Mouse (Mus musculus) erythroblast, adult 5-6 weeks (primary cell): ENCODE data around the gene Ppfibp2. TPM values are rescaled to one million over a fixed set of nuclear protein-coding genes. Genes with fewer than 3 reads are reported as not detected.

Source experiments
- ATAC-seq: replicated peaks from 2 replicates; pipeline ENCODE4 v1.8.0; 2016; ENCODE audit warnings: moderate number of reproducible peaks, mild to moderate bottlenecking, moderate TSS enrichment, inconsistent platforms; ENCODE audit not compliant: poor library complexity, low FRiP score, severe bottlenecking
- total RNA-seq, 2 experiments: library from RNA; stranded (forward) in 1 of 2; stranded (reverse) in 1 of 2; fragments of 150-400 nt in 1 of 2; fragments of 200-764, 138-1000 nt in 1 of 2; gene quantifications; 2 replicates each; pipeline versions ENCODE4 v1.2.3 to v1.2.4; 2015 to 2017; ENCODE audit warnings: low replicate concordance in 2 of 2

The Ppfibp2 gene
- total RNA-seq, 2 experiments from 2014 or later = 2.3 to 2.4 TPM

DNA sequence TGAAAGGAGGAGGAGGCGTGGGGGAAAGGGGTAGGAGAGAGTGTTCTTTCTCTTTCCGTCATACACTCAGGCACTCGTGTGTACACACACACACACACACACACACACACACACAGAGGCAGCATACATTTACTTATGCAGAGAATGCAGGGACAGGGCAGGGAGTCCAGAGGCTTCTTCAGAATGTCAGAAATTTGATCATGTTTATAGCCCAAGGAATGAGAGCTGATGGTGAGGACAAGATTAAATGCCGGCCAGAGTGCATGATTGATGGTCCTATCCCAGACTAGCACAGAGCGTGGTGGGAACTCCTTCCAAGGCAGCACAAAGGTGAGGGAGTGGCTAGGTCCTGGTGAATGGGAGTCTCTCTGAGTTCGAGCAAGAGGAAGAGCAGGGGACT, 96.5 kb downstream of the Ppfibp2 start:
- ATAC-seq = no peak

DNA sequence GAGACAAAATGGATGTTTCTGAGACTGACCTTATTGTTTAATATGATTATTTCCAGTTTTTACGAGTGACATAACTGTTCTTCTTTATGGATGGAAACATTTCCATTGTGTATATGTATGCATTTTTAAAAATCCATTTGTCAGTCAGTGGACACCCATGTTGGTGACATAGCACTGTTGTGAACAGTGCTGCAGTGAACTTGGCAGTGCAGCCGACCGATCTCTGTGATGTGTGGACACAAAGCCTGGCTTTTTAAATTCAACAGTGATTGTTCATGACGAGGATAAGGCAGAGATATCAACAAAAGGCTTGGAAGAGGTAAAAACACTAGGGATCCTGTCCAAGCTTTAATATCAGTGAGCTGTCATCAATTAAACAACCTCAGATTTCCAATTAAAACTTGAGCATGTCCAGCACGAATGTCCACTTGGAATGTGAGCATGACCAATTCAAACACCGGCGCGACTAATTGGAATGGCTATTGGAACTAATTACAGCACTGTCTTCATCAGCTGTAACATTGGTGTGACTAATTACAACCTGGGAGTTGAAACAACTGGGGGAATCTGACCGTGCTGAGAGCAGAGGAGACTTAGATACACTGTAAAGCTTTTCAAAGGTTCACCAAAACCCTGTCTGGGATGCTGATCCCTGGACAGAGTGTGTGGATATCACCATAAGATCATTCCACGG, 99.4 kb downstream of the Ppfibp2 start:
- no peak for ATAC-seq

GRCm38 (mm10) chr7:107697066-107697465, 102.1 kb downstream of the Ppfibp2 start:
- ATAC-seq = no peak

DNA sequence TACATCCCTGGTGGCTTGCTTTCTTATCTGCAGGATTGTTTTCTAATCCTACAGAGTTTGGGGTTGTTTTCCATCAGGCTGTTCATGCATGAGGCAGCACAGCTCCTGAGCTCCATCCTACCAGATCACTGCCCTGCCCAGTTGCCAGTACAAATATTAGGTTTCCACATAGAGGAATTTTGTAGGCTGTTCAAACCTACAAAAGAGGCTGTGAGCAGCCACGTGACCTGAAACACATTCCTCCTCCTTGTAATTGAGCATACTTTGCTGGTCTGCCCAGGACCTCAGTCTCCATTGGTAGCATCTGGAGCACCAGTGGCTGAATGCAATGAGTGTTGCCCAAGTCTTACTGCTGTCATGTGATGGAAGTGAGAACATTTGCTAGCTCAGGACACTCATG, 104.9 kb downstream of the Ppfibp2 start:
- ATAC-seq = no peak

GRCm38 (mm10) chr7:107700646-107701045, 105.6 kb downstream of the Ppfibp2 start:
- ATAC-seq = no peak

- ATAC-seq = no peak
Observed at GRCm38 (mm10) chr7:107702461-107703380, 107.7 kb downstream of the Ppfibp2 start.

GRCm38 (mm10) chr7:107705941-107706340, 110.9 kb downstream of the Ppfibp2 start:
- no peak for ATAC-seq

DNA sequence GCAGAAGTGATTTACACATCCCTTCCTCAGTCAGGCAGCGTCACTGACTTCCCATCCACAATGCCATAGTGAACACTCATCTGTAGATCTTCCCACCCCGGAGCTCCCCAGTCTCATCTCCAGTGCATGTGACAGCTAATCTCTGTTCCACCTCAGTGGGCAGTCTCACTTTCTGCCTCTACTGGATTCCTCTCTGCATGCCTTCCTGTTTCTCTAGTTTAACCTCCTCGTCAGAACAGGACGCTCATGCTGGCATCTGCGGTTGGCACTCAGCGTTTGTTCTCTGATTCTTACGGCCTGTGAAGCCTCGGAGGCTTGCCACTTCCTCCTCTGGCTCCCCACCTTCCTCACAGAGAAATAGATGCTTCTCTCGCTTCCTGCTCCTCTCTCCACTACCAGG, 112.6 kb downstream of the Ppfibp2 start:
- no peak for ATAC-seq

- ATAC-seq = peak; percentile 74
Observed at GRCm38 (mm10) chr7:107708491-107709112, 113.6 kb downstream of the Ppfibp2 start.

DNA sequence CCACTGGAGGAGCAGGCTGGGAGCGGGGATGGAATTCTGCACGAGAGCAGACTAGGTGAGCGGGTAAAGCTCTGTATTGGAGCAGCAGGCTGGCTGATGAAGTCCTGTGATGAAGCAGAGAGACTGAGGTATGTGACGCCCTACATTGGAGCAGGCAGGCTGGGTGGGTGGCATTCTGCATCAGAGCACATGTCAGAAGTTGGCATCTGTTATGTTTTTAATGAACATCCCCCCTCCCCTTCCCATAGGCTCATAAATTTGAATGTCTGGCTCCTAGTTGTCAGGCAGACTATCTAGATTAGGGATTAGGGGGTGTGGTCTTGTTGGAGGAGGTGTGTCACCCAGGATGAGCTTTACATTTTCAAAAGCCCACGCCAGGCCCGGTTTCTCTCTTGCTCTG, 117.7 kb downstream of the Ppfibp2 start:
- ATAC-seq = no peak

- no peak for ATAC-seq
Observed at GRCm38 (mm10) chr7:107714067-107714466, 119.1 kb downstream of the Ppfibp2 start.

- ATAC-seq = no peak
Observed at GRCm38 (mm10) chr7:107720771-107721170, 125.8 kb downstream of the Ppfibp2 start.

- ATAC-seq = no peak
Observed at GRCm38 (mm10) chr7:107722536-107722935, 127.5 kb downstream of the Ppfibp2 start.

- ATAC-seq = no peak
Observed at GRCm38 (mm10) chr7:107727538-107727937, 132.5 kb downstream of the Ppfibp2 start.

DNA sequence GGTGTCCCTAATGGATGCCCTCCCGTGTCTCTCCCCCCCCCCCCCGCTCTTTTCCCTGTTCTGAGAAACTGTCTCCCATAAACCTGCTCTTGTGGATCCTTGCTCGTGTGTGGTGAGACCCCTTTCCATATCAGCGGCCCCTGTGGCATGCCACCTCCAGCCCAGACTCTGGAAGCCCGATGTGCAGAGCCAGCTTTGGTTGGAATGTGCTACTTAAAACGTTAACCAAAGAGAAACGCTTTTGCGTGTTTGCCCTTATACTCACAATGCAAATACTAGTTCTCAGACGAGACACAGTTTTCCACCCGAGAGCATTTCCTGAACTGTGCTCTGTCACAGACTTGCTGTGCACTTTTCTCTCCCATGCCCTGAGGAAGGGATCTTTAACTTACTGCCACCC, 135.6 kb downstream of the Ppfibp2 start:
- no peak for ATAC-seq

DNA sequence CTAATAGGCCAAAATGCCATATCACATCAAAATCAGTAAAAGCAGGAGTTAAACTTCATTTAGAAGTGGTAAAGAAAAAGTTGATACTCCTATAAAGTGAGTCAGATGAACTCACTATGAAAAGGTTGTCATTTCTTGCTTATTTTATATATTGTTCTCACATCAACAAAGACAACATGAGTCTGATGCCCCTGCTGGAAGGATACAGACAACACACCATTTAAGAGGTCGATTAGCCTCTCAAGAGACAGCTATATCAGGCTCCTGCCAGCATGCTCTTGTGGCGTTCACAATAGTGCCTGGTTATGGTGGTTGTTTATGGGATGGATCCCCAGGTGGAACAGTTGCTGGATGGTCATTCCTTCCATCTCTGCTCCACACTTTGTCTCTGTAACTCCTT, 138.2 kb downstream of the Ppfibp2 start:
- ATAC-seq = no peak

GRCm38 (mm10) chr7:107738726-107739125, 143.7 kb downstream of the Ppfibp2 start:
- ATAC-seq = no peak

DNA sequence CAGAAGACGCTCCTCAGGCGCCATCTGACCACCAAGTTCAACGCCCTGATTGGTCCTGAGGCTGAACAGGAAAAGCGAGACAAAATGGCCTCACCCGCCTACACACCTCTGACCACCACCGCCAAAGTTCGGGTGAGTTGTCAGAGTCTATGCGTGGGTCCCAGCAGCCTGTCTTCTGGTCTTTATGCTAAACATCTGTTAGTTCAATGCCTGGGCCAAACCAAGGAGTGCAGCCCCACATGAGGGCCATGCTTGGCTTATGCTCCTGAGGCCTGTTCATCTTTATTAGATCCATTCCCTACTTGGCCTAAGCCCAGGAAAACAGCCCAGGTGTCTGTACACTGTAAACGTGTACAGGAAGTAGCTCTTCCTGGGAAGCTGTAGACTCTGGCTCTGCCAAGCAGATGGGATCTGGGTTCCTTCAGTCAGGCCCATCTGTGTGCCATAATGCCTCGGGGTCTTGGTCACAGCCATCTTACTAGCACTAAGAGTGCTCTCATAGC, 148.0 kb downstream of the Ppfibp2 start:
- no peak for ATAC-seq

DNA sequence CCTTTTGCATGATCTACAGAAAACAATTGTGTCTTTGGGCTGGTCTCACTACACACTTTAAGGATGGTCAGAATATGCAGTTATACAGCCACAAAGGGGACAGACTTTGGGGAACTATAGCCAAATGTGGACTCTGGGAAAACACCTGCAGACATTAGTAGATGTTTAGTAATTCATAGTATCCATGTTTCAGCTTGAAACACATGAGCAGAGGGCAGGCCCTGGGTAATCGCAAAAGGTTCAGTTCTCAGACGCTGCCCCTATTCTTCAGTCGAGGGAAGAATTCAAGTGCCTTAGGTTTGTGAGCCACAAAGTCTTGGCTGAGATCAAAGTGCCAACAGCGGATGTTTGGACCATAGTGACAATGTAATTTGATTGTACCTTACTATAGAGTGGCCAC, 149.4 kb downstream of the Ppfibp2 start:
- no peak for ATAC-seq

GRCm38 (mm10) chr7:107745111-107745510, 150.1 kb downstream of the Ppfibp2 start:
- no peak for ATAC-seq
